Mouse (Mus musculus): ENCODE measurements at regions not wholly inside any gene's neighbourhood (a gene's known extent, or its start where the extent isn't known, plus 50 kb on each side); places are given as distances from the start of the nearest gene placed in this dataset.

DNA sequence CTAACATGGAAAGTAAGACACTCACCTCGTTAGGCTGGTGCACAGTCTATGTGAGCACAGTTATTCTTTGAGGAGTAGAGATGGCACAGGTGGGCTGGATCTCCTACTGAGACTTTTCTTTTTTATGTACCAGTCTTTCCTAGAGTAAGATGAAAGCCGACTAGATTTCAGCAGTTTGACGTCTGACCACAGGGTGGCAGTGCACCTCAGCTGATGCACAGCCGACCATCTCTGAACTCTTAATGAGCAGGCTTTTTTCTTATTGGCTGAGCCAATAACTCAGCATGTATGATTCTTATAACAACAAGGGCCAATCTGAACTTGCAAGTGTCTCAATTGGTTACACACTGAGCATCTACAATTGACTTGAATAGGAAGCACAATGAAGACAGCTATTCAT is 126.6 kb upstream of the Olfr1507 start:
- no peak for TF ChIP-seq GATA1 (IDR thresholded peaks at IDR 0.05; ENCODE audit: low read length)

- TF ChIP-seq GATA1 (IDR thresholded peaks at IDR 0.05; ENCODE audit: low read length), result no peak
Measured at GRCm38 (mm10) chr14:52580319-52580718, 84.8 kb upstream of the Olfr1507 start.

- TF ChIP-seq GATA1 (IDR thresholded peaks at IDR 0.05; ENCODE audit: low read length), result no peak
Measured at GRCm38 (mm10) chr14:52566920-52567319, 71.4 kb upstream of the Olfr1507 start.

- TF ChIP-seq GATA1 (IDR thresholded peaks at IDR 0.05; ENCODE audit: low read length), result no peak
Measured at GRCm38 (mm10) chr14:52565606-52566005, 70.1 kb upstream of the Olfr1507 start.

- no peak for TF ChIP-seq GATA1 (IDR thresholded peaks at IDR 0.05; ENCODE audit: low read length)
Measured at GRCm38 (mm10) chr14:52553399-52553798, 57.9 kb upstream of the Olfr1507 start.

DNA sequence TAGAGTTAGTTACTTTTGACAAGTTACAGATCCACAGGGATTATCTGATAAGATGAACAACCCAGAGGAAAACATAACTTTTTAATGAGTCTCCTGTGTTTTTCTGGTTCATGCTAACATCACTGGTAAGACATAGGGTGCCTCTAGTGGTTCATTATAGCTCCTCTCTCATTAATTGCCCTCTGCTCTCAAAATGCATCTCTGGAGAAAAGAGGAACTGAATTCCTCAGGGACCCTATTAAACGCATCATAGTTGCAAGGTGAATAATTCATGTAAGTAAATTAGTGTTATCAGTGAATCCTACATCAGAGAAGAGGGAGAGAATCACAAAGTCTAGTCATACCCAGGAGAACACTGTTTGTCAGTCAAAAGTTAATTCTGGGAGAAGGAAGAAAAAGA is 52.4 kb upstream of the Olfr1507 start:
- no peak for TF ChIP-seq GATA1 (IDR thresholded peaks at IDR 0.05; ENCODE audit: low read length)

Measured in G1E-ER4 (cell line).